Mouse (Mus musculus): ENCODE results near the gene Cept1.

Cept1 gene

DNA sequence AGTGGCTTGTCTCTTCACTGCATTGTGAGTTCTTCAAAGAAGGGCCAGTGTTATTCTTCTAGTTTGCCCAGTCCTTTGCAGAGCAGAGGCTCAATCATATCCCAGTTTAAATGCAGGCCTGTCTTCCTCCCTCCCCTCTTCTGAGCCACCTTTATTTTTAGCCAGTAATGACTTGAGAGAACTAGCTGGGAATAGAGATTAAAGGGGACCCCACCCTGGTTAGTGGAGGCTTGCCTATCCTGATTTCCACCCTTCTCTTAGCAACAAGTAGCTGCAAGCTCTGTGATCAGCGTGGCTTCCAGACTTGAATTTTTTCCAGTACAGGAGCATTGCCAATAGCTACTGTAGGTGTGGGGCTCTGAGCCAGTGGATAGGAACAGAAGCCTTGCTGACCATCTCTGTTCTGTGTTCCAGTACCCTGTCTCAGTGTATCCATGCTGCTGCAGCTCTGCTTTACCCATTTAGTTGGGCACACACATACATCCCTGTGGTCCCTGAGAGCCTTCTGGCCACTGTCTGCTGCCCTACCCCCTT lies 53.1 kb downstream of the Cept1 start:
- DNase-seq (ENCODE audit: low read depth): no peak

DNA sequence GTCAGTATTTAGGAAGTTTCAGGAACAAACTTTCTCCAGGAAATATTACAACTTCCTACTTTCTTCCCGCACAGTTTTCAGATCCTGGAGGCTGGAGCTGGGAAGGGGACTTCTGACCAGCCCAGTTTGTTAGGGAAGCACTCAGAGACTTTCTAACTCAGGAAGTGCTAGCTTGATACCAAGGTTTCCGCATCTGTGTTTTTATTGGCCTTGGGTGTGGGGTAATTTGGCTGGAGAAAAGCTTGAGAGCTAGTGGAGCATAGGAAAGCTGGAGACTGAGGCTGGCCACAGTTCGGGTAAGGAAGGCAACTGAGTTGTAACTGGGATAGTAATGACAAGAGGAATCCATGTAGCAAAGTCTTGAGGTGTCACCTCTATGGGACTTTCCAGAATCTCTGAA lies 53.7 kb downstream of the Cept1 start:
- DNase-seq (ENCODE audit: low read depth): no peak

DNA sequence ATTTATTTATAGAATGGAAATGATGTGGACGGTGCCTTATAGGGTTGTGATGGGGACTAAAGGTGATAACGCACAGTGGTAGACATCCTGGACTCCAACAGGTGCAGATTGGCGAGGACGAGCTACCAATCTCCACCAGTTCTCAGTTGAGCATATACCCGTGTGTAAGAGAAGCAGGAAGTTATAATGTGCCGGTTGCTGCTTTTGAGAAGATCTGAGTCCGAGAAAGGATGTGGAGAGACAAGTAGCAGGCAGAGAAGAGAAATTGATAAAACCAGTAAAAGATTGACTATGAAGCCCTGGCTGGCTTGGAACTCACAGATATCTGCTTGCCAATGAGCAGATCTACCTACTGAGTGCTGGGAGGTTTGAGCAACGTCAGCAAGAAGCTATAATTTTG lies 54.4 kb downstream of the Cept1 start:
- DNase-seq (ENCODE audit: low read depth): no peak

DNA sequence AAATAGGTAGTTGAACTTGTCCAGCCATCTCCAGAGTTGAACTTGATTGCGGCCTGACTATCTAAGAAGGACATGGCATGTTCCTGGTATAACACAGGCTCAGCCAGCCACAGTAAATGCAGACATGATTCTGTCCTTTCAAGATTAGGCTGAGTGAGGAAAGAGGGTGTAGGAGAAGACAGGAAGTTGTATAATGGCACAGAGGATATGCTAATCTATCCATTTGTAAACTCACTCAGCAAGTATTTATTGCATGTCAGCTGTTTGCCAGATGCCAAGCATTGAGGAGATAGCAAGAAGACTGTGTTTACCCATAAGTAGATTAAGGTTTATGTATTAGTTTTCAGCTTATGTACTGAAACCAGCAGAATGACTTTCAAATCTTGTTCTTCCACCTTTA lies 54.9 kb downstream of the Cept1 start:
- no peak for DNase-seq (ENCODE audit: low read depth)

DNA sequence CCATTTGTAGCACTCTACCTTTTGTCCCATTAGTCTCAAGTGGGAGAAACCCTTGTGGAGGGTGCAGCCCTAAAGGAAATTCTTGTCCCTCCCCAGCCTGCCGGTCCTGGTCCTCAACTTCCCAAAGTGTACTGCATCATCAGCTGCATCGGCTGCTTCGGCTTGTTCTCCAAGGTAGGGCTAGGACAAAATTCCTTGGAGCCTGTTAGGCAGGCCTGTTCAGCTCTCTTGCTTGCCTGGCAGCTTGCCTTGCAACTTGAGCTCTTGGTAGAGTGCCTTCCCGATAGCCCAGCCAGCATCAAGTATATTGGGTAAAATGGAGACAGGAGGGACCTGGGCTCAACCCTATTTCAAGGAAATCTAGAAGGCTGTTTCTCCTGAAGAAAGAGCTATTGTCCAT lies 57.4 kb downstream of the Cept1 start:
- no peak for DNase-seq (ENCODE audit: low read depth)

DNA sequence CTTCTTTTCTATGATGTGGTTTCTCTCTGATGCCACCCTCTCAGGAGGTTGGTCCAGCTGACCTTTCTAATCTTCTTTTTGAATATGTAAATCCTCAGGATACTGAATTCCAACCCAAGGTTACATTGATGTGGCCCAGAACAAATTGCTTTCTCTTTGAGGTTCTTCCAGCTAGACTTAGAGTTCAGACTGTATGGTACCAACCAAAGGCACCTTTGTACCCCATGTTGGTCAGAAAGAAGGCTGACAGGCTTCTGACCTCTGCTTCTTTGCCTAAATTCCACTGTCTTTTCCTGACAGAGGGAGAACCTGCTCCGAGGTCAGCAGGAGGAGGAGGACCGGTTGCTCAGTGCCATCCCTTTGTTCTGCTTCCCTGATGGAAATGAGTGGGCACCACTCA lies 60.1 kb downstream of the Cept1 start:
- no peak for DNase-seq (ENCODE audit: low read depth)

DNA sequence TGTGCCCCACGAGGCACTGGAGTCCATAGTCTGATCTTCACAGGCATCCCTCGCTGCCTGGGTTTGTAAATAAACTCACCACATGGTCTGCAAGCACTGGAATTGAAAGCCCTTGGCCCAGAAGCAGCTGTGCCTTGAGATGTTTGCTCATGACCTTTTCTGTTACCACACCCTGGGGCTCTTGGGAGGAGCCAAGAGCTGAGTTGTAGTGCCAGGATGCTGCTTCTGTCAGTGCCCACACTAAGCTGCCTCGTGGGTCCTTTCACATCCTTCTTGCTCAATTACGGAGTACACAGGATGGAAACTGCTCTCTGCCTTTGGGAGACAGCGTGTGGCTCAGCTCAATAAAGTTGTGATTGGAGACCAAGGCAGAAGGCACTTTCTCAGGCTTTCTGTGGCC lies 61.8 kb downstream of the Cept1 start:
- DNase-seq (ENCODE audit: low read depth): no peak

DNA sequence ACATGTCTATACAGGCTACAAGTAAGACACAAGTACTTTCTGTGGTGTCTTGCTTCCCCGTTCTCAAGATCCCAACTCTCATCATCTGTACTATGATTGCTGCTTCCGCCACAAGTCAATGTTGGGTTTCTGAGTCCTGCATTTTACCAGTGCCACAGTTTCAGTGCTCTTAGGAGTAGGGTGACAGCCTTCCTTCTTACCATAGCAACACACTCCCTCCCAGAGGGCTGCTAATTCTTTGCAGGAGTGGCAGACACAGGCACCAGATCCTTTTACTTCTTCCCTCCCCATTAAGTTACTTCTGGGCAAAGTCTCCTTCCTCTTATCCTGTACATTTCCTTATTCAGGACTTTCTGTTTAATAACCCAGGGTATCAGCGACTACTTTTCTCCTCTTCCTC lies 62.7 kb downstream of the Cept1 start:
- no peak for DNase-seq (ENCODE audit: low read depth)

DNA sequence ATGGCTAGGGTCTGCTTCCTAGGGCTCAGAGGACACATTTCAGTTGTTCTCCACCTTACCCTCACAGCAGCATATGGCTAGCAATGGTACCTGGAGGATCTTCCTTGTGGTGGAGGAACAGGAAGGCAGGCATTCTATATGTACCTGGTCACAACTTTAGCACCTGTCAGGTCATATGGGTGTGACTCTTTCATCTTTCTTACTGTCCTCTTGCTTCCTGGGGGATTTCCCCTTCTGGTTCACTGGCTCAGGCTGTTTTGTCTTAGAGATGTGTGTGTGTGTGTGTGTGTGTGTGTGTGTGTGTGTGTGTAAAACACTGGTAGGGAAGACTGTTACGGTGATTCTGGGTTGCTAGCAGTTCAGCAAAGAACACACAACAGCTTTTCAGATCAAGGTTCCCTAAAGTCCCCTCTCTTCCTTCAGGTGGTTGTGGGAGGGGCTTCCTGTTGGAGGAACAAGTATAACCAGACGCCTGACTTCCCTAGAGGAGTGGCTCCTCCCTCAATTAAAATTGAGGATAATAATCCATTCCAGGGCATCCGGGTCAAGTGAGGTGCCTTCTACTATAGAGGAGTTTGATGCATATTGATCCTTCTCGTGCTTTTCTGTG lies 63.7 kb downstream of the Cept1 start:
- no peak for DNase-seq (ENCODE audit: low read depth)

DNA sequence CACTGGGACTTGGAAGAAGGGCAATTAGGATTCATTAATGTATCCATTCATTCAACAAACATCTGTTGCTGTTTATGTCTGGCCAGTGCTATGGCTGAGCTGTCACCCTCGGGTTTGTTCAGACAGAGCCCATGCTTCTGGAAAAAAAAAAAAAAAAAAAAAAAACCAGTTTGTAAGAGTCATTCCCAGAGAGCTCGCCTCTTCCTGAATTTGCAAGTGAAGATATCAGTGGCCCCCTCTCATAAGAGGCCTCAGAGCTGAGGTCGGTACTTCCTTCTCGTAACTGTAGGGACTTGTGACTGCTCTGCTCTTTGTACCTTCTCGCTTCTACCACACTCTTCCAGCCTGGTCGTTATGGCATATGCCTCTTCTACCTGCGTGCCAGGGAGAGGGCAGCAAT lies 64.3 kb downstream of the Cept1 start:
- no peak for DNase-seq (ENCODE audit: low read depth)

DNA sequence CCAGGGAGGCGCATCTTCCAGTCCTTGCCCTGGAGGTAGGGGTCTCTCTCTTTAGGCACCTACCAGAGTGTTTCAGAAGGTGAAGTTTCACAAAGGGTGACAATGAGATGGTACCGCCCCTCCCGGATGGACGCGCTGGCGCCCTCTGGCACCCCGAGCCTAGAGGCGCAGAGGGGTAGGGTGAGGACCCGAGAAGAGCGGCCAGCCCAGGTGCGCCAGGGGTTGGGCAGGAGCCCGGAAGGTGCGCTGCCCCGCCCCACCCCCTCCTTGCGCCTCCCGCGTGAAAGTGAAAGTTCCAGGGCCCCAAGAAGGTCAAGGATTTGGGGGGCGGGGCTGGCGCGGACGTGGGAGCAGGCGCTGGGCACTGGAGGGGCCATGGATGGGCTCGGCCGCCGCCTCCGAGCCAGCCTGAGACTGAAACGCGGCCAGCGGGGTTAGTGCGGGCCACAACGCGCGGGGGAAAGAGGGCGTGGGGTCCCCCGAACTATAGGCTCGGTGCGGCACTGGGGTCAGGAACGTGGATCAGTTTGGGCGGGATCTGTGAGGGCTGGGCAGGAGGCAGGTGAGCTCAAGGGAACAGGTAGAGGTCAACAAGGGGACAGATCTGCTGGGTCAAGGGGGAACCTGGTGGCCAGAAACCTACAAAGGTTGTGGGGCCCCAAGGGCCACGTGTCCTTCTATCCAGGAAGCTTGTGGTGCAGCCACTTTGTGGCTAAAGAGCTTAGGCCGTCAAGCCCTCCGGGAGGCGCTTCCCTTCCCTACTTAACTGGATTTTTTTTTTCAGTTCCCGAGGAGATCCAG lies 65.1 kb downstream of the Cept1 start, which contains the start of gene Dennd2d:
Gene Dennd2d, plus strand, starts transcription at position 125 of the 801 bp plus-strand sequence.
- no peak for DNase-seq (ENCODE audit: low read depth)

DNA sequence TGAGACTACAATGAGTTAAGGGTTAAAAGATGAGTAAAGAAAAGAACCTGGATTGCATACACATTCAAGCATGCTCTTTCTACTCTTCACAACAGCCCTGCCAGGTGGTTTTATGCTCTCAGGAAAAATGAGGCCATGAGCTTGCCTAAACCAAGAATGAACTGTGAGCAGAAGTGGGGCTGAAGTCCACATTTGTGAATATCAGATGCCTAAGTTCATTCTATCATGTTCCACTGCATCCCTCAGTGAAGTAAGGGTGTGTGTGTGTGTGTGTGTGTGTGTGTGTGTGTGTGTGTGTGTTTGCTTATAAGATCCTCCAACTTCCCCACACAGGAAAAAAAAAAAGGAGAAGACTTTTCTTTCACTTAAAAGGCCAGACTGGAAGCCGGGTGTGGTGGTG lies 70.7 kb downstream of the Cept1 start:
- no peak for DNase-seq (ENCODE audit: low read depth)

DNA sequence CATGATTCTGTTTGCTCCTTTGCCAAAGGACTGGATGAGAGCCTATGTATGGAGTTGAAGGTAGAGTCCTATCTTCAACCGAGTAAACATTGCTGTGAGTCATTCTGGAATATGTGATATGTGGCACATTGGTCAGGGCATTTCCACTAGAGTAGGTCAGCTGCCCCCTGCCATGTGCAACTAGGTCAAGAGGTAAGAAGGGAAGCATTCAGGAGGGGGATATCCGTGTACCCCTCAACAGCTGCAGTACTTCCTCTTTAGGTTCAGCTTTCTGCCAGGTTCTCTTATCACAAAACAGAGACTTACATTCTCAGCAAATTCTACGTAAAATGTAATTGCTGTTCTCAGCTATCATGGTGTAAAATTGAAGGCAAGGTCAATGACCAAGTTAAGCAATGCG lies 73.4 kb downstream of the Cept1 start:
- no peak for DNase-seq (ENCODE audit: low read depth)

DNA sequence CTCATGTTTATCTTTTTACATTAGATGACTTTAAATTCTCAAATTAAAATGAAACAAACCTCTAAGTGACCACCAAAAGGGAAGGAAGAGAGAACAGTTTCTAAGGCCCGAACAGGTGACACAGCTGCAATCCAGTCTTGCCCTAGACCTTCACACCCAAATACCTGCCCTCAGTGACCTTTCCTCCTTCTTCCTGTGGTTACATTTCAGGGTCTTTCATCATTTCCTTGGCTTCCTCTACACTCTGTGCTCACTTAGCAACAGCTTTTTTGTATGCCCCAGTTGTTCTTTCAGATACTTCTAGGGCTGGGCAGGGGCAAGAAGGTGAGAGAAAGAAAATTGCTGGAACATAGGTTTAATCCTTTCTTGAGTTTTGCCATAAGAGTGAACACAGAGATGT lies 82.9 kb downstream of the Cept1 start:
- DNase-seq (ENCODE audit: low read depth): no peak

DNA sequence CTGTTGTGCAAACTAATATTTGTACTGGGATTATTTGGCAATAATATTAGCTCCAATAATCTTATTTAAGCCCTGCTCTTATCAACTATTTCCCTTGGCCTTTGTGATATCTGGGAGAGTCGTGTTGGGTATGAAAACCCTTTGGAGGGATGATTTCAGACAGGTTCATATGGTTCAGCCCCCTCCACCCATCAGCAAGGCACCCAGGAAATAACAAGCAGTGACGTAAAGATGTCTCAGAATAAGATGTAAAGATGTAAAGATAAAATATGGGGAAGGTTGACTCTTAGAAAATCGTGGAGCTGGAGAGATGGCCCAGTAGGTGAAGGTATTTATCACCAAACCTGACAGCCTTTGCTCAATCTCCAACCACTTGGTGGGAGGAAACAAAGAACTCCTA lies 85.1 kb downstream of the Cept1 start:
- DNase-seq (ENCODE audit: low read depth): no peak

DNA sequence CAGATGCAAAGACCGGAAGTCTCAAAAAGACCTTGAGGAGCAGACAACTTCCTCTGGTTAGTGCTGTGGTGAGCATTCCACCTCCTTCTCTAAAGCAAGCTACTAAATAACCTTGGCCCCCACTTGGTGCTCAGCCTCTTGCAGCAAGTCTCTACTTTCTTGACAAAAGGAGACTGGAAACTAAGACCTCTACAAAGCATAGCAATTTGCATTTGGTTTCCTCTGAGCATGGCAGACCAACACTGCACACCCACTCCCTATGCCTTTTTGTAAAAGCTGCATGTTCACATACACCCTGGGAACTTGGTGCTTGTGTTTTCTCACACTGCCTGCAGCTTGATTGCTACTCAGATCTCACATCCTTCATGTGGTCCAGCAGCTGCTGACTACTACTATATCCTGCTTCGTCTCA lies 85.5 kb downstream of the Cept1 start:
- DNase-seq (ENCODE audit: low read depth): no peak

DNA sequence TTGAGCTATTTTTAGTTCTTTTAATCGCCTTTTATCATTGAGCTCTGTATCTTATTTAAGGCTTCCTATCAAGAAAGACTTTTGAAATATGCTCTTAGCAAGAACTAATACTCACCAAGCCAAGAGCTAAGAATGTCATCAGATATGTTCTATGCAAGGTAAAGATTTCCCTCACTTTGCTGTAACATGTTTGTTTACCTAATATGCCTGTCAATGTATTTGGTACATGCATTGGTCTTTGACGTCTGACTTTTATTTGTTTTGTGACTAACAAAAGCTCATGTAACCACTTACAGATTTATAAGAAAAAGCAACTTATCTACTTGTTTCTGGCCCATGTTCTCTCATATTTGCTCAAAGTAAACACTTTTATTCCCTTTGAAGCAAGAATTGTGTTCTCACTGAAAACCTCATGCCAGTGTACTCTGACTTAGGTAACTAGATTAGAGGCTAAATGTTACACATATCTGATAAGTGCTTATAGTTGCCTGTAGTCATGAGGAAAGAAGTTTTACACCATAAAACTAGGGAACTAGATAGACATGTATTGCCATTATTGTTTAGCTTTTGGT lies 90.2 kb downstream of the Cept1 start:
- DNase-seq (ENCODE audit: low read depth): no peak

DNA sequence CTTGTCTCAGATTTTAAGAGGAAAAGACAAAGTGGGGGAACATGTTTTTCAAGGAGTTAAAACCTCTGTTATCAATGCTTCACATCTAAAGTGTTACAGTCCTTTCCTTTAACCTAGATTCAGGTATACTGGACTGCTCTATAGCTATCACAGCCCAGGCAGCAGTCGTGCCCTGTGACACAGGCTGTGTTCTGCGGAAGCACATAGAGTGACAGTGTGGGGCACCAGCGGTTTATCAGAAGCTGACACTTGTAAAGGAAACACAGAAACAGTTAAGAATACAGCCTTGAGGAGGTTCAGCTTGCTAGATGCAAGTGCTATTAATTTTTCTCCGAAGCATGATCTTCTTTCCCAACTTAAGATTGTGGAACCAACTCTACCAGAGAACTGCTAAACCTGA lies 95.0 kb downstream of the Cept1 start:
- DNase-seq (ENCODE audit: low read depth): no peak
